Mouse (Mus musculus): ENCODE results near the gene Hcfc2. TPM values are rescaled to one million over a fixed set of nuclear protein-coding genes. Genes with fewer than 3 reads are reported as not detected.

Gene Hcfc2
- polyA plus RNA-seq, 1 experiment from 2014 or later = 47.9 TPM

Other genes starting within 250 kb of the Hcfc2 start
- not detected in 2 replicates for gene Gm1553, start 203.5 kb upstream of the Hcfc2 start, polyA plus RNA-seq (2016; fragmentation: Nextera tagmentation; extraction: Ambion mirVana)
- 45.1 and 54.3 TPM in 2 replicates for gene 1190007I07Rik, start 72.9 kb upstream of the Hcfc2 start, polyA plus RNA-seq (2016; fragmentation: Nextera tagmentation; extraction: Ambion mirVana)
- gene Tdg, start 66.3 kb upstream of the Hcfc2 start, polyA plus RNA-seq (2016; fragmentation: Nextera tagmentation; extraction: Ambion mirVana) = 207 and 209 TPM in 2 replicates
- gene Glt8d2, start 5.5 kb upstream of the Hcfc2 start, polyA plus RNA-seq (2016; fragmentation: Nextera tagmentation; extraction: Ambion mirVana) = 9.6 and 11.4 TPM in 2 replicates
- gene Nfyb, start 68.0 kb downstream of the Hcfc2 start, polyA plus RNA-seq (2016; fragmentation: Nextera tagmentation; extraction: Ambion mirVana) = 61.4 and 66.8 TPM in 2 replicates
- gene Txnrd1, start 137.8 kb downstream of the Hcfc2 start, polyA plus RNA-seq (2016; fragmentation: Nextera tagmentation; extraction: Ambion mirVana) = 149 TPM in 2 replicates
- gene Eid3, start 170.5 kb downstream of the Hcfc2 start, polyA plus RNA-seq (2016; fragmentation: Nextera tagmentation; extraction: Ambion mirVana) = 0.59 and 0.68 TPM in 2 replicates

Data from limb, embryonic 12.5 days (tissue).